Mouse (Mus musculus): ENCODE data around the gene Ets2.
A peak's percentile ranks its signal among the peaks of the same experiment; 100 is the strongest.
"Not testable (repeated sequence)": the region's sequence is repeated elsewhere in the genome, so short reads cannot be mapped to it uniquely, and the experiment has no call there.

The Ets2 gene

GRCm38 (mm10) chr16:95736470-95736869 lies 34.6 kb downstream of the Ets2 start:
- peak in 1 of 2 experiments; percentile 39 for DNase-seq

GRCm38 (mm10) chr16:95739522-95739921 lies 37.6 kb downstream of the Ets2 start:
- no peak for DNase-seq

GRCm38 (mm10) chr16:95741358-95741757 lies 39.5 kb downstream of the Ets2 start:
- DNase-seq: peak; percentile 40 to 77

- no peak for DNase-seq
Observed at GRCm38 (mm10) chr16:95741915-95742739, 40.3 kb downstream of the Ets2 start.

- no peak for DNase-seq
Observed at GRCm38 (mm10) chr16:95742740-95743030, 40.8 kb downstream of the Ets2 start.

GRCm38 (mm10) chr16:95743104-95743503 lies 41.2 kb downstream of the Ets2 start:
- DNase-seq: no peak

- no peak for DNase-seq
Observed at GRCm38 (mm10) chr16:95744771-95745170, 42.9 kb downstream of the Ets2 start.

GRCm38 (mm10) chr16:95745685-95746084 lies 43.8 kb downstream of the Ets2 start:
- DNase-seq: no peak

- no peak for DNase-seq
Observed at GRCm38 (mm10) chr16:95746565-95746964, 44.7 kb downstream of the Ets2 start.

- no peak for DNase-seq
Observed at GRCm38 (mm10) chr16:95749291-95750103, 47.6 kb downstream of the Ets2 start.

- DNase-seq: peak; percentile 58 to 72
Observed at GRCm38 (mm10) chr16:95750211-95750629, 48.3 kb downstream of the Ets2 start.

- no peak for DNase-seq
Observed at GRCm38 (mm10) chr16:95752502-95752901, 50.6 kb downstream of the Ets2 start.

- DNase-seq: no peak
Observed at GRCm38 (mm10) chr16:95753295-95753694, 51.4 kb downstream of the Ets2 start.

GRCm38 (mm10) chr16:95759151-95759987 lies 57.5 kb downstream of the Ets2 start:
- no peak for DNase-seq

- DNase-seq: no peak
Observed at GRCm38 (mm10) chr16:95759988-95760391, 58.1 kb downstream of the Ets2 start.

GRCm38 (mm10) chr16:95761742-95762141 lies 59.9 kb downstream of the Ets2 start:
- DNase-seq: no peak

- no peak for DNase-seq
Observed at GRCm38 (mm10) chr16:95763201-95763600, 61.3 kb downstream of the Ets2 start.

- DNase-seq: not testable (repeated sequence)
Observed at GRCm38 (mm10) chr16:95764041-95764440, 62.2 kb downstream of the Ets2 start.

GRCm38 (mm10) chr16:95766181-95766580 lies 64.3 kb downstream of the Ets2 start:
- DNase-seq: no peak

GRCm38 (mm10) chr16:95767246-95767645 lies 65.4 kb downstream of the Ets2 start:
- DNase-seq: no peak

GRCm38 (mm10) chr16:95769066-95769995 lies 67.5 kb downstream of the Ets2 start:
- DNase-seq: peak; percentile 40 to 56

- DNase-seq: no peak
Observed at GRCm38 (mm10) chr16:95769996-95770334, 68.1 kb downstream of the Ets2 start.

Measured in lung, postnatal 4 days (tissue).